Mouse (Mus musculus) liver, embryonic 15.5 days (tissue): ENCODE measurements around the gene Cdk2ap2. TPM values are rescaled to one million over a fixed set of nuclear protein-coding genes. Genes with fewer than 3 reads are reported as not detected.

ENCODE experiments used
- ATAC-seq: fragments of 200-750 bp; cut with Nextera tagmentation; 2 replicates; pipeline ENCODE4 v1.8.0; 2017; ENCODE audit warnings: moderate number of reproducible peaks, mild to moderate bottlenecking, moderate library complexity; ENCODE audit not compliant: insufficient read depth
- H3K27ac ChIP-seq: fragments of 300-500 bp; sonication (generic); replicated peaks from 2 replicates; pipeline ENCODE4 v1.5.1; 2015; ENCODE audit warnings: mild to moderate bottlenecking, inconsistent platforms
- H3K27me3 ChIP-seq: fragments of 300-500 bp; sonication (generic); 2 replicates; pipeline ENCODE4 v1.6.1; 2015; ENCODE audit warnings: mild to moderate bottlenecking, inconsistent platforms
- H3K36me3 ChIP-seq: fragments of 300-500 bp; sonication (generic); replicated peaks from 2 replicates; pipeline ENCODE4 v1.6.1; 2015; ENCODE audit warnings: moderate library complexity, mild to moderate bottlenecking, inconsistent platforms
- H3K4me1 ChIP-seq: fragments of 300-500 bp; sonication (generic); replicated peaks from 2 replicates; pipeline ENCODE4 v1.6.1; 2015; ENCODE audit warnings: inconsistent platforms
- H3K4me2 ChIP-seq: fragments of 300-500 bp; sonication (generic); 2 replicates; pipeline ENCODE4 v1.6.1; 2015; ENCODE audit warnings: moderate library complexity, mild to moderate bottlenecking, inconsistent platforms
- H3K4me3 ChIP-seq: fragments of 300-500 bp; sonication (generic); replicated peaks from 2 replicates; pipeline ENCODE4 v1.5.1; 2015; ENCODE audit warnings: mild to moderate bottlenecking, inconsistent platforms
- H3K9ac ChIP-seq: fragments of 300-500 bp; sonication (generic); 2 replicates; pipeline ENCODE4 v1.6.1; 2015; ENCODE audit warnings: moderate library complexity, mild to moderate bottlenecking, inconsistent platforms
- H3K9me3 ChIP-seq: fragments of 300-500 bp; sonication (generic); replicated peaks from 2 replicates; pipeline ENCODE4 v1.6.1; 2016; ENCODE audit warnings: inconsistent platforms
- WGBS: fragments of 180-500 bp; shearing (Covaris S2); methylation state at CpG from one replicate; pipeline ENCODE4 v1.1.7; 2015; ENCODE audit warnings: mixed read lengths; ENCODE audit not compliant: insufficient replicate concordance; 5-methylcytosine and 5-hydroxymethylcytosine counted together
- polyA plus RNA-seq: library from polyadenylated mRNA; unstranded; fragments of >200 nt; fragmentation: Nextera tagmentation; extraction: Ambion mirVana; gene quantifications from 2 replicates; pipeline ENCODE4 v1.2.1, GENCODE M21; 2015

Gene Cdk2ap2
- polyA plus RNA-seq, 1 experiment from 2014 or later = 115 TPM

- H3K27ac ChIP-seq = no peak overlapping the region
- ATAC-seq = no peak
- peaks cover 35% of the 10 kb centered on the region for H3K27me3 ChIP-seq
- H3K4me1 ChIP-seq = peaks cover 23% of the 10 kb centered on the region
- H3K9ac ChIP-seq = no peak overlapping the region
- WGBS = 55% methylated on average over 6 of the region's 6 CpGs
- no peaks in the 10 kb centered on the region for H3K36me3 ChIP-seq
- H3K4me3 ChIP-seq = no peak overlapping the region
- no peak overlapping the region for H3K4me2 ChIP-seq
- H3K9me3 ChIP-seq = no peaks in the 10 kb centered on the region
These were observed 43.2 kb downstream of the Cdk2ap2 start for GRCm38 (mm10) chr19:4140147-4140546.

DNA sequence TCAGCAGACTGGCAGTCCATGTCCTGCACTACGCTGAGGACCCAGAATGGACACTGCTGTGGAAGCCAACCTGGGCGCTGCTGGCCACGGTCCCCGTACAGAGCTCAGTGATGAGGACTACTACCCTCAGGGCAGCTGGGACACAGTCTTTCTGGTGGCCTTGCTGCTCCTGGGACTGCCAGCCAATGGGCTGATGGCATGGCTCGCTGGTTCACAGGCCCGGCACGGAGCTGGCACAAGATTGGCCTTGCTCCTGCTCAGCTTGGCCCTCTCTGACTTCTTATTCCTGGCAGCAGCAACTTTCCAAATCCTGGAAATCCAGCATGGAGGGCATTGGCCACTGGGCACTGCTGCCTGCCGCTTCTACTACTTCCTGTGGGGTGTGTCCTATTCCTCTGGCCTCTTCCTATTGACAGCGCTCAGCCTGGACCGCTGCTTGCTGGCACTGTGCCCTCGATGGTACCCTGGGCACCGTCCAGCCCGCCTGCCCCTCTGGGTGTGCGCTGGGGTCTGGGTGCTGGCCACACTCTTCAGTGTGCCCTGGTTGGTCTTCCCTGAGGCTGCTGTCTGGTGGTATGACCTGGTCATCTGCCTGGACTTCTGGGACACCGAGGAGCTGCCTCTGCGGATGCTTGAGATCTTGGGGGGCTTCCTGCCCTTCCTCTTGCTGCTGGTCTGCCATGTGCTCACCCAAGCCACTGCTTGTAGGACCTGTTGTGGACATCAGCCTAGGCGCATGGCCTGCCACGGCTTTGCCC lies 45.6 kb downstream of the Cdk2ap2 start:
- H3K27ac ChIP-seq = no peak overlapping the region
- 80% methylated on average over 18 of the region's 18 CpGs for WGBS
- no peak overlapping the region for H3K9ac ChIP-seq
- no peaks in the 10 kb centered on the region for H3K9me3 ChIP-seq
- no peaks in the 10 kb centered on the region for H3K36me3 ChIP-seq
- no peak overlapping the region for H3K4me3 ChIP-seq
- peaks cover 25% of the 10 kb centered on the region for H3K27me3 ChIP-seq
- no peak overlapping the region for H3K4me2 ChIP-seq
- H3K4me1 ChIP-seq = peaks cover 30% of the 10 kb centered on the region
- ATAC-seq = no peak

DNA sequence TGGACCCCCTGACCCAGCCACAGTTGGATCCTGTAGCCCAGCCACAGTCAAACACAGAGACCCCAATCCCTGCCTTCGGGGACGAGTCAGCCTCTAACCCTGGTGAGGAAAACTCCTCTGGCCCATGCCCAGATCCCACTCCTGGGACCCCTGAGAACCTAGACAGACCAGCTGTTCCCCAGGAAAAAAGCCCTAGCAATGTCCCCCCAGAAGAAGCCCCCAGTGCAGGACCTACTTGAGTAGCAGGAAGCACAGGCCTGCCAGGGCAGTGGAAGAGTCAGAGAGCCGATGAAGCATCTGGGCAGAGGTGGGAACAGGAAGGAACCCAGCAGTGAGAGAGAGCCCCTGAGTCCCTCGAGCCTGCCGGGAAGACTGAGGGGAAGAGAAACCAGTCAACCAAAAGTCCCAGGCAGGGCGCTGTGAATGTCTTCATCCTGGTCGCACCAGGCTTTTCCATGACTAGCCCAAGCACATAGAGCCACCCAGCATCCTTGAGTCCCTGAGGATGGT lies 46.8 kb downstream of the Cdk2ap2 start, which contains the start of gene Cabp4:
Cabp4 (minus strand) TSS at position 275 of the 510 bp plus-strand sequence.
- no peak within 1 kb of the TSS for H3K4me3 ChIP-seq
- peaks cover 38% of the 10 kb centered on the region for H3K4me1 ChIP-seq
- H3K9me3 ChIP-seq = no peaks in the 10 kb centered on the region
- H3K27ac ChIP-seq = no peak within 1 kb of the TSS; the same call in 1 of the 2 replicates
- peaks cover 25% of the 10 kb centered on the region for H3K27me3 ChIP-seq
- 55% methylated on average over 7 of the region's 7 CpGs for WGBS
- no peaks in the 10 kb centered on the region for H3K36me3 ChIP-seq
- no peak within 1 kb of the TSS for H3K4me2 ChIP-seq
- H3K9ac ChIP-seq = no peak within 1 kb of the TSS
- ATAC-seq = no peak

GRCm38 (mm10) chr19:4144550-4145498 lies 47.8 kb downstream of the Cdk2ap2 start:
- H3K27me3 ChIP-seq = peaks cover 19% of the 10 kb centered on the region; the same call in 1 of the 2 replicates
- H3K27ac ChIP-seq = no peak overlapping the region
- H3K4me1 ChIP-seq = peaks cover 43% of the 10 kb centered on the region
- ATAC-seq = no peak
- H3K4me3 ChIP-seq = no peak overlapping the region
- 63% methylated on average over 16 of the region's 16 CpGs for WGBS
- H3K4me2 ChIP-seq = no peak overlapping the region
- no peaks in the 10 kb centered on the region for H3K36me3 ChIP-seq
- no peak overlapping the region for H3K9ac ChIP-seq
- H3K9me3 ChIP-seq = no peaks in the 10 kb centered on the region

- H3K27me3 ChIP-seq = peaks cover 11% of the 10 kb centered on the region; the same call in 1 of the 2 replicates
- H3K9ac ChIP-seq = no peak overlapping the region
- H3K4me2 ChIP-seq = no peak overlapping the region
- peaks cover 10% of the 10 kb centered on the region; the same call in 1 of the 2 replicates for H3K36me3 ChIP-seq
- WGBS = 76% methylated on average over 5 of the region's 5 CpGs
- no peak for ATAC-seq
- no peak overlapping the region for H3K4me3 ChIP-seq
- peaks cover 47% of the 10 kb centered on the region for H3K4me1 ChIP-seq
- no peak overlapping the region for H3K27ac ChIP-seq
- no peaks in the 10 kb centered on the region for H3K9me3 ChIP-seq
These were observed 49.0 kb downstream of the Cdk2ap2 start for GRCm38 (mm10) chr19:4145936-4146335.

- Histone ChIP-seq H3K36me3 (peaks cover 15% of the 10 kb centered on the region; the same call in 1 of the 2 replicates), H3K9ac (no peak overlapping the region), H3K4me3 (no peak overlapping the region), H3K27ac (no peak overlapping the region), H3K4me1 (peaks cover 47% of the 10 kb centered on the region), H3K9me3 (no peaks in the 10 kb centered on the region), H3K27me3 (peaks cover 6% of the 10 kb centered on the region; the same call in 1 of the 2 replicates), H3K4me2 (no peak overlapping the region)
- ATAC-seq = no peak
- 65% methylated on average over 12 of the region's 12 CpGs for WGBS
These were observed 49.5 kb downstream of the Cdk2ap2 start for GRCm38 (mm10) chr19:4146366-4147021.

DNA sequence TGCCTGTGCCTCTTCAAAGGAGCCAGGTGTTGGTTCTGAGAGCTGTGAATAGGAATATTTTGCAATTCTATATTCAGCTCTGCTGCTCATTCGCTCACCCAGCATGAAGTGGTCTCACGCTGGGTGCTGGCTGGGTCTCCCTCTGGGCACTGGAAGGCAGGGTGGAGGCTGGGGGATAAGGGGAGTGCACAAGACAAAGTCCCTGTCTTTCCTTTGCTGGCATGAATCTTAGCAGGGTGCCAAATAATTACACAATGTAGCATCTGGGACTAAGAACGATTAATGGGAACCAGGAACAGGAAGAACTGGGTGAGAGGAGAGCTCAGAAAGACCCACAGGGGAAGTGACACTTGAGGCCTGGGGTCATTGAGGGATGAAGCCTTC lies 50.0 kb downstream of the Cdk2ap2 start:
- 51% methylated on average over 3 of the region's 3 CpGs for WGBS
- no peak overlapping the region for H3K27ac ChIP-seq
- ATAC-seq = no peak
- H3K27me3 ChIP-seq = peaks cover 5% of the 10 kb centered on the region; the same call in 1 of the 2 replicates
- no peak overlapping the region for H3K4me3 ChIP-seq
- H3K9ac ChIP-seq = no peak overlapping the region
- no peaks in the 10 kb centered on the region for H3K9me3 ChIP-seq
- H3K4me2 ChIP-seq = no peak overlapping the region
- H3K36me3 ChIP-seq = peaks cover 20% of the 10 kb centered on the region; the same call in 1 of the 2 replicates
- peaks cover 50% of the 10 kb centered on the region for H3K4me1 ChIP-seq

- H3K4me3 ChIP-seq = peak overlapping the region; percentile 79
- 40% methylated on average over 9 of the region's 9 CpGs for WGBS
- H3K27me3 ChIP-seq = no peaks in the 10 kb centered on the region
- ATAC-seq = peak; percentile 4; the same call in 1 of the 2 replicates
- H3K36me3 ChIP-seq = peaks cover 28% of the 10 kb centered on the region; the same call in 1 of the 2 replicates
- H3K27ac ChIP-seq = 0 out of 2 replicates have a peak overlapping the region, but pooled peaks have one; percentile 6
- H3K9ac ChIP-seq = peak overlapping the region; percentile 6; the same call in 1 of the 2 replicates
- H3K9me3 ChIP-seq = no peaks in the 10 kb centered on the region
- H3K4me1 ChIP-seq = peaks cover 50% of the 10 kb centered on the region
- peak overlapping the region; percentile 85 for H3K4me2 ChIP-seq
These were observed 51.0 kb downstream of the Cdk2ap2 start for GRCm38 (mm10) chr19:4147782-4148490.

DNA sequence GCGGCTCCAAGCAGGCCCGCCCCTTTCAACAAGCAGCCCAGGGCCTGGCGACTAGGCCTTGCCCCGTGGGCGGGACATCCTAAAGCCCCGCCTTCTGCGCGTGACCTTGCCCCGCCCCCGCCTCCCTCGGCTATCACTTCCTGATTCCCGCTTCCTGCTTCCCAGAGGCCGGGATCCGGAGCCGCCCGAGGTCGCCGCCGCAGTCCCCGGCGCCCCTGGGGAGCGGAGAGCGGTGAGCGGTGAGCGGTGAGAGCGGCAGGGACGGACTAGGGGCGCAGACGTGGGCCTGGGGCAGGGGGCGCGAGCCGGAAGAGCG lies 51.5 kb downstream of the Cdk2ap2 start, which contains the start of gene Coro1b:
Coro1b (plus strand) TSS at position 129 of the 316 bp plus-strand sequence.
- under 1% methylated on average over 33 of the region's 33 CpGs for WGBS
- Histone ChIP-seq H3K27me3 (no peaks in the 10 kb centered on the region), H3K9me3 (no peaks in the 10 kb centered on the region), H3K27ac (peak within 1 kb of the TSS; percentile 79), H3K4me2 (peak within 1 kb of the TSS; percentile 85), H3K36me3 (peaks cover 33% of the 10 kb centered on the region), H3K4me1 (peaks cover 52% of the 10 kb centered on the region), H3K4me3 (peak within 1 kb of the TSS; percentile 79), H3K9ac (peak within 1 kb of the TSS; percentile 86)
- ATAC-seq = peak; percentile 86
